Mouse (Mus musculus) cerebral cortex, adult 2 months (tissue): ENCODE measurements around the gene St3gal4.

Experiments
- WGBS: fragments of 180-500 bp; shearing (Covaris S2); methylation state at CpG from one replicate; pipeline ENCODE4 v1.1.7; 2018; 5-methylcytosine and 5-hydroxymethylcytosine counted together

The St3gal4 gene

GRCm38 (mm10) chr9:35128564-35128963 lies 9.5 kb upstream of the St3gal4 start:
- WGBS, result 81% methylated on average over 3 of the region's 3 CpGs

- 93% methylated on average over 5 of the region's 5 CpGs for WGBS
These were observed 8.5 kb upstream of the St3gal4 start for GRCm38 (mm10) chr9:35127561-35127960.

GRCm38 (mm10) chr9:35127147-35127546 lies 8.1 kb upstream of the St3gal4 start:
- WGBS, result 72% methylated on average over 6 of the region's 6 CpGs

GRCm38 (mm10) chr9:35124678-35124955 lies 5.5 kb upstream of the St3gal4 start:
- WGBS, result 97% methylated on average over 8 of the region's 8 CpGs

GRCm38 (mm10) chr9:35123804-35124677 lies 5.0 kb upstream of the St3gal4 start:
- WGBS, result 73% methylated on average over 11 of the region's 11 CpGs

GRCm38 (mm10) chr9:35123456-35123803 lies 4.4 kb upstream of the St3gal4 start:
- WGBS, result 69% methylated on average over 2 of the region's 2 CpGs

- WGBS, result 90% methylated on average over 5 of the region's 5 CpGs
These were observed 3.6 kb upstream of the St3gal4 start for GRCm38 (mm10) chr9:35122551-35123266.

- 95% methylated on average over 2 of the region's 2 CpGs for WGBS
These were observed 505 bp downstream of the St3gal4 start for GRCm38 (mm10) chr9:35118563-35118962.

- 30% methylated on average over 15 of the region's 15 CpGs for WGBS
These were observed 1.4 kb downstream of the St3gal4 start for GRCm38 (mm10) chr9:35117384-35118295.

GRCm38 (mm10) chr9:35116391-35117381 lies 2.4 kb downstream of the St3gal4 start:
- WGBS, result 1% methylated on average over 81 of the region's 84 CpGs

GRCm38 (mm10) chr9:35115804-35116203 lies 3.3 kb downstream of the St3gal4 start:
- 52% methylated on average over 4 of the region's 4 CpGs for whole genome bisulfite sequencing

- 67% methylated on average over 4 of the region's 4 CpGs for WGBS
These were observed 3.8 kb downstream of the St3gal4 start for GRCm38 (mm10) chr9:35115299-35115698.

- 83% methylated on average over 3 of the region's 3 CpGs for WGBS
These were observed 4.8 kb downstream of the St3gal4 start for GRCm38 (mm10) chr9:35114234-35114633.

- 67% methylated on average over 19 of the region's 19 CpGs for WGBS
These were observed 7.0 kb downstream of the St3gal4 start for GRCm38 (mm10) chr9:35111941-35112595.

- 88% methylated on average over 7 of the region's 7 CpGs for WGBS
These were observed 7.6 kb downstream of the St3gal4 start for GRCm38 (mm10) chr9:35111446-35111845.

GRCm38 (mm10) chr9:35110567-35110966 lies 8.5 kb downstream of the St3gal4 start:
- 80% methylated on average over 4 of the region's 4 CpGs for WGBS

- WGBS, result 91% methylated on average over 5 of the region's 5 CpGs
These were observed 9.0 kb downstream of the St3gal4 start for GRCm38 (mm10) chr9:35110051-35110450.

- WGBS, result 38% methylated on average over 5 of the region's 5 CpGs
These were observed 10.2 kb downstream of the St3gal4 start for GRCm38 (mm10) chr9:35108916-35109315.

GRCm38 (mm10) chr9:35108066-35108465 lies 11.0 kb downstream of the St3gal4 start:
- WGBS, result 79% methylated on average over 3 of the region's 3 CpGs

GRCm38 (mm10) chr9:35107396-35107795 lies 11.7 kb downstream of the St3gal4 start:
- 98% methylated on average over 5 of the region's 5 CpGs for WGBS
